Mouse (Mus musculus) heart, postnatal 0 days (tissue): ENCODE results near the gene Ctsw.

Source experiments
- CTCF ChIP-seq: IDR thresholded peaks from 2 replicates; pipeline ENCODE4 v1.5.1; 2016; ENCODE audit warnings: antibody characterized with exemption, control low read depth, low read depth
- EP300 ChIP-seq: IDR thresholded peaks from 2 replicates; pipeline ENCODE4 v1.6.1; 2016; ENCODE audit warnings: antibody characterized with exemption, low read depth

DNA sequence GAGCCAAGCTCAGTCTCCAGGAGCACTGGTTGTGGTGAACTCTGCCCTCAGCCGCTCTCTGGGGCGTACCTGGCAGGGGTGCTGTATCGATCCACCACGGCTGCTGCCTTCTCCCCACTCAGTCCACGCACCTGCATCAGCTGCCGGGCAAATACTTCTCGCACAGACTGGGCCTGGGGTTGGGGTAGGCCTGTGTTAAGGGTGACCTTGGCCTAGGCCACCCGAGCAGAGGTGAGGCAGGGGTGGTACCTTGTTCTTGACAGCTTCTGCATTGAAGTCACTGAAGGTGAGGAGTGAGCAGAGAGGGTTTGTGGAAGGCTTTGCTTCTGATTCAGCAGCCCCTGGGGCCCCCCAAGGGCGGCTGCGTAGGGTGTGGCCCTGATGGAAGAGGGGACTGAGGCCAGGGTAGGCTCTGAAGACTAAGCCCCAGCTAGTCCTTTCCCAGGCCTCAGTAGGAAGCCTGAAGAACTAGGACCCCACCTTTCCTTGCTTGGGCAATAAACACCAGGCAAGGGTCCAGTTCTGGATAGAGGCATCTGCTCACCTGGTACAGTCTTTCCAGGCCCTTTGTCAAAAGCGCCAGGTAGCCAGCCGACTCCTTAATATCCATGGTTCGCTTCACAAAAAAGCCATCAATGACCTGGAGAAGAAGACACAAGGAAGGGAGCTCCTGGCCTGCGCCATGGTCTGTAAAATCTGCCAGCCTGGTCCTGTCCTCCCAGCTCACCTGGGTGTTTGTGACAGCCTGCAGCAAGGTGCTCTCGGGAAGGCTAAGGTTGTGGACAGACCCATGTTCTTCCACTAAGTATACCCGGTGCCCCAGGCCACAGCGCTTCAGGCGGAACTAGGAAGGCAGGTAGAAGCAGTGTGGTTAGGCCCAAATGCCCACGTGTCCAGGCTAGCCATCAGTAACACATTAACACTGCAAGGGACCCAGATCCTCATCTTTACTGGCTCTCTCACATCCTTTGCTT is 15.4 kb upstream of the Ctsw start:
- TF ChIP-seq CTCF = no peak
- TF ChIP-seq EP300 = no peak
